Mouse (Mus musculus): ENCODE results near the gene Agap1. TPM values are rescaled to one million over a fixed set of nuclear protein-coding genes. Genes with fewer than 3 reads are reported as not detected.

Agap1 gene
- polyA plus RNA-seq, 1 experiment from 2014 or later, result 10.8 TPM

- Histone ChIP-seq H3K36me3 (ENCODE audit: control insufficient read depth, insufficient read depth, low read length) (no peaks in the 10 kb centered on the region), H3K4me1 (ENCODE audit: control insufficient read depth, insufficient read depth, low read length) (peaks cover 41% of the 10 kb centered on the region), H3K4me2 (peak overlapping the region; percentile 44), H3K4me3 (ENCODE audit: low read depth, low read length) (0 out of 2 replicates have a peak overlapping the region, but pooled peaks have one; percentile 10), H3K9ac (ENCODE audit: low read depth, low read length) (peak overlapping the region; percentile 49; the same call in 1 of the 2 replicates), H3K27ac (ENCODE audit: low read depth, low read length) (0 out of 2 replicates have a peak overlapping the region, but pooled peaks have one; percentile 22), H3K27me3 (ENCODE audit: control insufficient read depth, insufficient read depth, low read length) (no peaks in the 10 kb centered on the region), H3K9me3 (replicated peaks; ENCODE audit: control insufficient read depth, low read length) (0 out of 2 replicates have a peak, but pooled peaks cover 2% of the 10 kb centered on the region)
- WGBS (ENCODE audit: insufficient replicate concordance), result 32% methylated on average over 9 of the region's 9 CpGs
- ATAC-seq (replicated peaks; ENCODE audit: insufficient number of reproducible peaks, low FRiP score, low TSS enrichment), result no peak
Observed at GRCm38 (mm10) chr1:89533702-89534101, 79.1 kb downstream of the Agap1 start.

- Histone ChIP-seq H3K4me1 (ENCODE audit: control insufficient read depth, insufficient read depth, low read length) (peaks cover 43% of the 10 kb centered on the region), H3K9me3 (replicated peaks; ENCODE audit: control insufficient read depth, low read length) (0 out of 2 replicates have a peak, but pooled peaks cover 2% of the 10 kb centered on the region), H3K27ac (ENCODE audit: low read depth, low read length) (no peak overlapping the region), H3K4me2 (no peak overlapping the region), H3K4me3 (ENCODE audit: low read depth, low read length) (no peak overlapping the region), H3K27me3 (ENCODE audit: control insufficient read depth, insufficient read depth, low read length) (no peaks in the 10 kb centered on the region), H3K36me3 (ENCODE audit: control insufficient read depth, insufficient read depth, low read length) (no peaks in the 10 kb centered on the region), H3K9ac (ENCODE audit: low read depth, low read length) (no peak overlapping the region)
- ATAC-seq (replicated peaks; ENCODE audit: insufficient number of reproducible peaks, low FRiP score, low TSS enrichment), result no peak
Observed at GRCm38 (mm10) chr1:89535206-89535605, 80.6 kb downstream of the Agap1 start.

GRCm38 (mm10) chr1:89538163-89538946 lies 83.7 kb downstream of the Agap1 start:
- H3K4me3 ChIP-seq (ENCODE audit: low read depth, low read length), result no peak overlapping the region
- no peak for ATAC-seq (replicated peaks; ENCODE audit: insufficient number of reproducible peaks, low FRiP score, low TSS enrichment)
- peaks cover 38% of the 10 kb centered on the region for H3K4me1 ChIP-seq (ENCODE audit: control insufficient read depth, insufficient read depth, low read length)
- H3K36me3 ChIP-seq (ENCODE audit: control insufficient read depth, insufficient read depth, low read length), result no peaks in the 10 kb centered on the region
- H3K9me3 ChIP-seq (replicated peaks; ENCODE audit: control insufficient read depth, low read length), result no peaks in the 10 kb centered on the region
- H3K27me3 ChIP-seq (ENCODE audit: control insufficient read depth, insufficient read depth, low read length), result no peaks in the 10 kb centered on the region
- no peak overlapping the region for H3K4me2 ChIP-seq
- no peak overlapping the region for H3K9ac ChIP-seq (ENCODE audit: low read depth, low read length)
- WGBS (ENCODE audit: insufficient replicate concordance), result 58% methylated on average over 18 of the region's 18 CpGs
- H3K27ac ChIP-seq (ENCODE audit: low read depth, low read length), result no peak overlapping the region

- H3K4me1 ChIP-seq (ENCODE audit: control insufficient read depth, insufficient read depth, low read length), result peaks cover 30% of the 10 kb centered on the region
- no peaks in the 10 kb centered on the region for H3K36me3 ChIP-seq (ENCODE audit: control insufficient read depth, insufficient read depth, low read length)
- WGBS (ENCODE audit: insufficient replicate concordance), result 74% methylated on average over 13 of the region's 13 CpGs
- no peak for ATAC-seq (replicated peaks; ENCODE audit: insufficient number of reproducible peaks, low FRiP score, low TSS enrichment)
- no peak overlapping the region for H3K27ac ChIP-seq (ENCODE audit: low read depth, low read length)
- no peak overlapping the region for H3K4me2 ChIP-seq
- no peaks in the 10 kb centered on the region for H3K9me3 ChIP-seq (replicated peaks; ENCODE audit: control insufficient read depth, low read length)
- no peaks in the 10 kb centered on the region for H3K27me3 ChIP-seq (ENCODE audit: control insufficient read depth, insufficient read depth, low read length)
- no peak overlapping the region for H3K4me3 ChIP-seq (ENCODE audit: low read depth, low read length)
- no peak overlapping the region for H3K9ac ChIP-seq (ENCODE audit: low read depth, low read length)
Observed at GRCm38 (mm10) chr1:89539127-89539526, 84.5 kb downstream of the Agap1 start.

- ATAC-seq (replicated peaks; ENCODE audit: insufficient number of reproducible peaks, low FRiP score, low TSS enrichment), result no peak
- Histone ChIP-seq H3K4me1 (ENCODE audit: control insufficient read depth, insufficient read depth, low read length) (peaks cover 12% of the 10 kb centered on the region), H3K27ac (ENCODE audit: low read depth, low read length) (no peak overlapping the region), H3K27me3 (ENCODE audit: control insufficient read depth, insufficient read depth, low read length) (no peaks in the 10 kb centered on the region), H3K36me3 (ENCODE audit: control insufficient read depth, insufficient read depth, low read length) (no peaks in the 10 kb centered on the region), H3K4me2 (no peak overlapping the region), H3K9ac (ENCODE audit: low read depth, low read length) (no peak overlapping the region), H3K4me3 (ENCODE audit: low read depth, low read length) (no peak overlapping the region), H3K9me3 (replicated peaks; ENCODE audit: control insufficient read depth, low read length) (no peaks in the 10 kb centered on the region)
- 92% methylated on average over 13 of the region's 13 CpGs for WGBS (ENCODE audit: insufficient replicate concordance)
Observed at GRCm38 (mm10) chr1:89541151-89541550, 86.5 kb downstream of the Agap1 start.

- ATAC-seq (replicated peaks; ENCODE audit: insufficient number of reproducible peaks, low FRiP score, low TSS enrichment), result no peak
- Histone ChIP-seq H3K4me2 (no peak overlapping the region), H3K36me3 (ENCODE audit: control insufficient read depth, insufficient read depth, low read length) (no peaks in the 10 kb centered on the region), H3K4me3 (ENCODE audit: low read depth, low read length) (no peak overlapping the region), H3K27me3 (ENCODE audit: control insufficient read depth, insufficient read depth, low read length) (no peaks in the 10 kb centered on the region), H3K4me1 (ENCODE audit: control insufficient read depth, insufficient read depth, low read length) (peaks cover 17% of the 10 kb centered on the region), H3K27ac (ENCODE audit: low read depth, low read length) (no peak overlapping the region), H3K9me3 (replicated peaks; ENCODE audit: control insufficient read depth, low read length) (no peaks in the 10 kb centered on the region), H3K9ac (ENCODE audit: low read depth, low read length) (no peak overlapping the region)
- WGBS (ENCODE audit: insufficient replicate concordance), result 57% methylated on average over 6 of the region's 6 CpGs
Observed at GRCm38 (mm10) chr1:89542464-89542863, 87.9 kb downstream of the Agap1 start.

- Histone ChIP-seq H3K4me1 (ENCODE audit: control insufficient read depth, insufficient read depth, low read length) (peaks cover 21% of the 10 kb centered on the region), H3K27ac (ENCODE audit: low read depth, low read length) (no peak overlapping the region), H3K9ac (ENCODE audit: low read depth, low read length) (no peak overlapping the region), H3K4me2 (no peak overlapping the region), H3K36me3 (ENCODE audit: control insufficient read depth, insufficient read depth, low read length) (no peaks in the 10 kb centered on the region), H3K9me3 (replicated peaks; ENCODE audit: control insufficient read depth, low read length) (no peaks in the 10 kb centered on the region), H3K4me3 (ENCODE audit: low read depth, low read length) (no peak overlapping the region), H3K27me3 (ENCODE audit: control insufficient read depth, insufficient read depth, low read length) (no peaks in the 10 kb centered on the region)
- no peak for ATAC-seq (replicated peaks; ENCODE audit: insufficient number of reproducible peaks, low FRiP score, low TSS enrichment)
- 86% methylated on average over 6 of the region's 6 CpGs for WGBS (ENCODE audit: insufficient replicate concordance)
Observed at GRCm38 (mm10) chr1:89543312-89543711, 88.7 kb downstream of the Agap1 start.

GRCm38 (mm10) chr1:89544094-89544493 lies 89.5 kb downstream of the Agap1 start:
- Histone ChIP-seq H3K4me1 (ENCODE audit: control insufficient read depth, insufficient read depth, low read length) (peaks cover 18% of the 10 kb centered on the region), H3K4me2 (no peak overlapping the region), H3K9ac (ENCODE audit: low read depth, low read length) (no peak overlapping the region), H3K9me3 (replicated peaks; ENCODE audit: control insufficient read depth, low read length) (no peaks in the 10 kb centered on the region), H3K4me3 (ENCODE audit: low read depth, low read length) (no peak overlapping the region), H3K27me3 (ENCODE audit: control insufficient read depth, insufficient read depth, low read length) (no peaks in the 10 kb centered on the region), H3K36me3 (ENCODE audit: control insufficient read depth, insufficient read depth, low read length) (no peaks in the 10 kb centered on the region), H3K27ac (ENCODE audit: low read depth, low read length) (no peak overlapping the region)
- ATAC-seq (replicated peaks; ENCODE audit: insufficient number of reproducible peaks, low FRiP score, low TSS enrichment), result no peak
- 82% methylated on average over 4 of the region's 4 CpGs for WGBS (ENCODE audit: insufficient replicate concordance)

- Histone ChIP-seq H3K36me3 (ENCODE audit: control insufficient read depth, insufficient read depth, low read length) (no peaks in the 10 kb centered on the region), H3K27me3 (ENCODE audit: control insufficient read depth, insufficient read depth, low read length) (no peaks in the 10 kb centered on the region)
- 84% methylated on average over 4 of the region's 4 CpGs for WGBS (ENCODE audit: insufficient replicate concordance)
Observed at GRCm38 (mm10) chr1:89545099-89545498, 90.5 kb downstream of the Agap1 start.

More at GRCm38 (mm10) chr1:89545099-89545498, 90.5 kb downstream of the Agap1 start:
- H3K4me2 ChIP-seq, result no peak overlapping the region
- no peak overlapping the region for H3K9ac ChIP-seq (ENCODE audit: low read depth, low read length)
- no peak overlapping the region for H3K4me3 ChIP-seq (ENCODE audit: low read depth, low read length)
- no peak for ATAC-seq (replicated peaks; ENCODE audit: insufficient number of reproducible peaks, low FRiP score, low TSS enrichment)
- no peaks in the 10 kb centered on the region for H3K9me3 ChIP-seq (replicated peaks; ENCODE audit: control insufficient read depth, low read length)
- H3K4me1 ChIP-seq (ENCODE audit: control insufficient read depth, insufficient read depth, low read length), result peaks cover 22% of the 10 kb centered on the region
- no peak overlapping the region for H3K27ac ChIP-seq (ENCODE audit: low read depth, low read length)

All from heart, embryonic 11.5 days (tissue).